Mouse (Mus musculus) left cerebral cortex, postnatal 36 days (tissue): ENCODE measurements around the gene P2rx7. TPM values are rescaled to one million over a fixed set of nuclear protein-coding genes. Genes with fewer than 3 reads are reported as not detected.
A peak's percentile ranks its signal among the peaks of the same experiment; 100 is the strongest.

Experiments used
- DNase-seq, 2 experiments: peaks; one replicate each; pipeline ENCODE4 v3.0.0; 2021 to 2022; ENCODE audit warnings: low spot score in 2 of 2, mixed read lengths in 1 of 2
- intact Hi-C: fragments of 180-260 bp; cut with DNase I; formaldehyde crosslinking; loops from one replicate; pipeline ENCODE4 v1.15.1; 2025
- total RNA-seq, 2 experiments: library from RNA; stranded (reverse); gene quantifications; 2 replicates each; pipeline ENCODE4 v1.2.3; 2021

The P2rx7 gene
- total RNA-seq, 2 experiments from 2014 or later = 8.0 to 8.8 TPM

DNA sequence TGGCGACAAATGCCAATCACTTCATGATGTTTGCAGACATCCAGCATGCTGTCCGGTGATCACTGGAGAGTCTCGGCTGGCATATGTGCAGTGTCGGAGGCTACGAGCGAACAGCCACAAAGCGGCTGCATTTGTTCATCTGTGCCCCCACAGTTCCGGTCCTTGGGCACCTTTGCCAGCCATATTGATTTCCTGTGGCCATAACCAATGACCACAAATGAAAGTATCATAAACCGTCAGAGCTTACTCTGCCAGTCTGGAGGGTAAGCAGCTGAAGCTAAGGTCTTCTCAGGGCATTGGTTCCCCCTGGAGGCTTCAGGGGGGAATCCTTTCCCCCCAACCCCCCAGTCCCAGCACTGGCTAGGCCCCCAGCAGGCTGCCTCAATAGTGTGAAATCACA lies 34.3 kb downstream of the P2rx7 start:
- DNase-seq = no peak

DNA sequence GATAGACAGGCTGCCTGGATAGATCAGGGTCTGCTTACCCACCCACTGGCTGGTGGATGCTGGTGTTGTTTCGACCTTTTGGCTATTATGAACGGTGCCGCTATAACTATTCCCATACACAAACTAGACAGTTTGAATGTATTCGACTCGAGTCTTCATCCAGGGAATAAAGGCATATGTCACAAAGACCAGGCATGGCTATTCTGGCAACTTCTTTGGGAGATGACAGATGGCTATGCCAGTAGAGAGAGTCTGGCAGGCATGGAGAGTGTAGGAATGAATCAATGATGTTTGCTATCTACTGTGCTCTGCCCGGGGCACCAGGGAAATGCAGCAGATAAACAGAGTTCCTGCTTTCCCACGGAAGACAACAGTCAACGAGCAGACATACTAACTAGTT lies 36.2 kb downstream of the P2rx7 start:
- no peak for DNase-seq
- intact Hi-C loops = no loop called here

More for the DNA sequence above, 34.3 kb downstream of the P2rx7 start:
- intact Hi-C loops = no loop called here

DNA sequence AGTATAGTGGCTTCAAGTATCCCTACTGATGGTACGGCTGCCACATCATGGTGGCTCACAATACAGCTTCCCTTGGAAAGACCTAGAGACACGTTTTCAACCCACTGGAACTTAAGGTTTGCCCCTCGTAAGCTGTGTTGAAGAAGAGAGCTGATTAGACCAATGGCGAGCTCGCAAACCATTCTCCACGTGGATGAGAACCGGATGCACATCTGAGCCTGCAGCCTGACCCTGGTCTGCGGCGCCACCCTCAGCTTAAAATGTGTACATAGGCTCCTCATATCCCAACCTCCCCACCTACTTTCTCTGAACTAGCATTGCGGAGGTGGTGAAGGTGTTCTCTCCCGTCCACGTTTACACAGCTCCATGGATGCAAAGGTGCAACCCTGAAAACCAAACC lies 37.6 kb downstream of the P2rx7 start:
- no peak for DNase-seq
- intact Hi-C loops = no loop called here

DNA sequence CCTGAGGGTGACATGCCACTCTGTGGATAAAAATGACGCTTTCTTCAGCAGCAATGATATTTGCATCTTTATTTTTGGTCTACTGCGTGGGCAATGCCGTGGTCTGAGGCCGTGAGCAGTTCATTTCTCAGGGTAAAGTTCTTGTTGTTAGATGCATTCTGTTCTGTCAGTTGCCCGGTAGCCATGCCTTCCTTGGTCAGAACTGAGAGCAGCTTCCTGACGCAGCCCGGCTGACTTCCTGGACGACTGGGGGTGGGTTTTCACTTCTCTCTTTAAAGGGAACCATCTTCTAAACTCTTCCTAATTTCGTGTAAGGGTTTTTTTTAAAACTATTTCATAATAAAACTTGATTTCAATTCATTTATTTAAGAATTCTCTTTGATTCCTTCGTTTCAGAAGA lies 40.2 kb downstream of the P2rx7 start:
- intact Hi-C loops = no loop called here
- DNase-seq = no peak

DNA sequence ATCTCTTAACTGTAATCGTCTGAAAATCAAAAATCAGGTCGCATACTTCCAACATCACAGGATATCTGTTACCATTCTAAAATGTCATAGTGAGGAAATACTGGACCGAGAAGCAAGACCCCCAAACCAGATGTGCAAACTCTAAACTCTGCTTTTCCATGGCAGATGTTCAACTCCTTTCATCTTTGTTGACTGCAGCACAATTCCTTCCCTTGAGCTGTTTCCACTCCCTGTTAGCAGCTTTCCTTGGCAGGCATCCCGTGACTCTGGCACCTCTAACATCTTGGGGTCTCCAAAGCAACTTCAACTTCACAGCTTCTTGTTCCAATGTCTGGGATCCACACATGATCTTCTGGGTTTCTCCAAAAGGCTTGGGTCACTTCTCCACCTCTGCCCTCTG lies 43.7 kb downstream of the P2rx7 start:
- intact Hi-C loops = no loop called here
- no peak for DNase-seq

DNA sequence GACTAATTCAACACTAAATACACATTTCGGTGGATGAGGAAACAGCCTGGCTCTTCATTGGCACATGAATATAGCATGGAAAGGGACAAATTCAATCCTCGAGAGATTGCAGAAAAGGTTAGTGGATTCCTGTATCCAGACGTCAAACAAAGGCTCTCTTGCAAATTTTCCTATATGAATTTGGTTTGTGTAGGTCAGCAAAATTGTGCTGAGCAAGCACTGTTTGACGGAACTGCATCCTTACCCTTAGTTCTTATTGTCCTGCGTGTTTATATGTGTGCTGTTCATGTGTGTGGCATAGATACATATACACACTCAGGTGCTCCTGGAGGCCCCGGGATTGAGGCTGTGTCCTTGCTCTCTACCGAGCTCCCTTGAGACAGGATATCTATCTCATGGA lies 45.4 kb downstream of the P2rx7 start:
- intact Hi-C loops = no loop called here
- no peak for DNase-seq

DNA sequence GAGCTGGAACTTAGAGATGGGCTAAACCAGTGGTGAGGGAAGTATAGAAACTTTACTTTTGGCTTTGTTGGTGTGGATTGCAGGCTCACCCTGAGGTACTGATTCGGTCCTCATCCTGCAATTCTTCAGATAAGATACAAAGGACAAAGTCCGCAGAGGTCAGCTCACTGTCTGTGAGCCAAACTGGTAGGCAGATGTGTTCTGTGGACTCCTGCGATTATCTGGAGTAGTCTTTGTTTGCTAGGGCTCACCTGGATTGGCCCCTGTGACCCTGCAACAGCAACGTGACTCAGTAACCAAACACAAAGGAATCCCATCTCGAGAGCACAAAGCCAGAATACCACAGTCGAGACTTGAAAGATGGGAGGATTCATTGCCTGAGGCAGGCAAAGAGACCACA lies 46.8 kb downstream of the P2rx7 start:
- no peak for DNase-seq
- intact Hi-C loops = no loop called here

DNA sequence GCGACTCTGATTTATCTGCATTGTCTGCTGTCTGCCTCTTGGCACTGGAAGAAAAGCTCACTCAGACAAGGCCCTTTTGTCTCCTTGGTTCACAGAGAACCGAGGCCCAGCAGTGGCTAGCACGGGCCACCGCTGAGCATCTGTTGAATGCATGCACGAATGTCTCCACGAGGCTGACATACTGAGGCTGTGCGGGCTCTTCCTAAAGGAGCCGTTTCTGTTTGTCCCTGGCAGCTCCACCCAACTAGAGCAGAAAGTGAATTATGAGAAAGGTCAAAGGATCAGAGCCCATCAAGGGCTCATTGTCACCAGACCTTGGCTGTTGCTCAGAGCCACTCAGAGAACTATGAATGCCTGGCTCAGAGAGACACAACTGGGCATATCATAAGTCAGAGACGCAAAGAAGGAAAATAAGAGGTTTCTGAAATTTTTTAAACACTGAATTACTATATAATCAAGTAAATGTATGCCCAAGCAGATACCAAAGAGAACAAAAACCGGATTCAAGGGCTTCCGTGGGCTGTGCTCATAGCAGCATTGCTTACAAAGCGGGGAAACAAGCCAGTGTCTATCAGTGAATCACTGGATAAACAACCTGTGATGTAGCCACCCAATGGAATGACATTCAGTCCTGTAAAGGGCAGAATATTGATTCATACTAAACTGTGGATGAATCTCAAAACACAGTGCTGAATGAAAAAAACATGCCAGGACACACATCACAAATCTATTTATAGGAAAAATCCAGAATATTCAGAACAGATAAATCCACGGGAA lies 49.9 kb downstream of the P2rx7 start:
- no peak for DNase-seq
- intact Hi-C loops = no loop called here

DNA sequence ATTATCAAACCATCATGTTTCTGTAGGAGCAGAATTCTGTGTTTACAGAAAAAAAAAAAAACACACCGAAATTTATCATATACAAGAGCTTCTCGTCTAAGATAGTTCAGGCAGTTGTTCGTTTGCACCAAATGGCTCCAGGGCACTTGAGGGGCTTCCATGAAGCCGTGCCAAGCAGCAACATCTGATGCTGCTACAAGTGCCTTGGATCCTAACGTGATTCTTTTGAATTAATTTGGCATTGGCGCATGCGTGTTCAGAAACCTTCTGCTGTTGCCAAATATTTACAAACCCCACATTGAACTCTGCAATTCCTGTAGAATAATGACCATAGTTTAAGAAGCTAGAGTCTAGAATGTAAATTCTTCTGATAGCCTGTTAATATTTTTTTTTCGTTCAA lies 51.8 kb downstream of the P2rx7 start:
- intact Hi-C loops = no loop called here
- DNase-seq = no peak

DNA sequence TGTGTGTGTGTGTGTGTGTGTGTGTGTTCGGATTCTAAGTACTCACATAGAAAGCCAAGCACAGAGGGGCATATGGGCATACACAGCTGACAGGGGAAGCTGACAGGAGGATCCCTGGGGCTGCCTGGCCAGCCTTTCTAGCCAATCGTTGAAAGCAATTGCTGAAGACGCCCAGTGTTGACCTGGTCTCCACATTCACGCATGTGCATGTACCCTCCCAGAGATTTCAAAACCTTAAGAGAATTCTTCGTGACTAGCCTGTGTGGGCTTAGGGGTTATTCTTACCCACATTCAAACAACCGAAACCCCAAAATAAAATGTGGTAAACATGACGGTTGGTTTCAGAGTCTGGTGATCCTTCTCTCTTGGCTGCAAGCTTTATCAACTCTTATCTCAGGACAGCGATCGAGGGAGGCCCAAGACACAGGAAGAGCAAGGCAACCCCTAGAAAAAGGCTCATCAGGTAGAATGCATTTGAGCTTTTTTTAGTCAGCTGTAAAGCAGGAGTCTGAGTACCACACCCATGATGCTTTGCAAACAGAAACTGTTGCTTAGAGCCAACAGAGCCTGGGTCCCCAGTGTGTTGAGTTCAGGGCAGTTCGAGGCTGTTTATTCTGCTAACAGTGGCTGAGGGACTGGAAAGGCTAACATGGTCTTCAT lies 54.5 kb downstream of the P2rx7 start:
- intact Hi-C loops = no loop called here

DNA sequence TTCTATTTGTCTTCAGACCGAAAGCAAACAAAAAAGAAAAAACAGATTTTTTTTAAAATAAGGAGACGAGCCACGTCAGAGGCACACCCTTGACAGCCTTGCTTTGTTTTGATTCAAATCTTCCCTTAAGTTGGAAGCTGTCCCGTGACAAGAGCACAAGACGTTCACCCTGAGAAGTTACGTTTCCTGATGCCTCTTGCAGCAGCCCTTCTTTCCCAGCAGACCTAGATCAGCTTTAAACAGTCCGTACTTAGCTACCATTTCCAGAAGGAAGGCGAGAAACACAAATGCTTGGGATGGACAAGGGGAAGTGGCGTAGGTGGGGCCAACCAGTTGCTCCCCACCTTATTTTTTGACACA lies 55.0 kb downstream of the P2rx7 start:
- DNase-seq = no peak
- intact Hi-C loops = no loop called here

More for the DNA sequence above, 54.5 kb downstream of the P2rx7 start:
- no peak for DNase-seq

DNA sequence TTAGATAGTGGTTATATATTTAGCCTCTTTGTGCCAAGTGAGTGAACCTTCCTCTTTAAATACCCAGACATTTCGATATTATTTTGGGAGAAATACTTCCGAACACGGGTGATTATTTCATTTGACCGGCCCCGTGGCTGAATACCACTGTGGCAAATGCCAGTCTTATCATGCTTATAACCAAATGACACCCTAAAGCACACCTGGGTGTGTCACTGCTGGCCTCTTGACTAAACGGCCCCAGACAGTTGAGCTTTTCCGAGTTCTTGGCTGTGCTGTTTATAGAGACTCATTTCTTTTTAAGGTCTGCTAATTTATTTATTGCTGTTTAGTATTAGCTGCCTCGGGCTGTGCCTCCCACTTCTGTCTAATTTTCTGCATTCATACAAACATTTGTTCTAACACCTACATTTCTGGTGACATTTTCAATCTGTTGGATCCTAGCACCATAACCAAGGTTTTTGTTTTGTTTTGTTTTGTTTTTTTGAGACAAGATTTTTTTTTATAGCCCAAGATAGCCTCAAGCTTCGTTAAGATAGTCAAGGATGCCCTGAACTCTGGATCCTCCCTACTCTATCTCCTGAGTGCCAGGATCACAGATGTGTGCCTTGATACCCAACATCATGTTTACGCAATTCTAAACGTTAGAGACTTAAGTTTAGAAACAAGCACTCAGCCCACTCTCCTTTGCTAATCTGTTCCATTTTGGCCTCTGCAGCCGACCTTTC lies 56.6 kb downstream of the P2rx7 start:
- intact Hi-C loops = no loop called here
- DNase-seq = no peak

DNA sequence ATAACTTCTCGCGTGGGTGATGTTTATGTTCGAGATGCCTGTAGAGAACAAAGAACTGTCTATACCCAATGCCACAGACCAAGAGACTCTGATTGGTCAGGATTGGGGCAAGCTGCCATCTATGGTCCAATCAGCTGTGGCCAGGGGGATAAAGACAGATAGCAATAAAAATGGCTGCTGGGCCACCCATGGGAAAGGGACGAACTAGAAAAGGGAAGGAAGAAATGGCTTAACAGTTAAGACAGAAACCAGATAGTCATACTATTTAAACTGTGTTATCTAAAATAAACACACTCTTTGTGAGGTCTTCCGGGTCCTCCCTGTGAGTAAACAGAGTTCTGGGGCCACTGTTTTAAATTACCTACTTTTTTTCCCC lies 57.1 kb downstream of the P2rx7 start:
- no peak for DNase-seq
- intact Hi-C loops = no loop called here

DNA sequence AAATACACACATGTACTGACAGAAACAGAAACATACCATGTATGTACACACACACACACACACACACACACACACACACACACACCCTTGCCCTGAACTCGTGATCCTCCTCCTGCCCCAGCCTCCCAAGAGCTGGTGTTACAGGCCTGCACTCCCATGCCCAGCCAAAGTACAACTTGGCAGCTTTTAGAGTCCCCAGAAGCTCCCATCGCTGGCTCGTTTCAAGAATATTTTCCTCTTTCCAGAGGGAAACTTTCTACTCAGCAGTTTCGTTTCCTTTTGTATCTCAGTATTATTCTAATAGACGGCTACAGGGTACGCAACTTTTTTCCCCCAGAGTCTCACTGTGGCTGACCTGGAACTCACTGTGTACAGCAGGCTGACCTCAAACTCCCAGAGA lies 58.4 kb downstream of the P2rx7 start:
- intact Hi-C loops = no loop called here

DNA sequence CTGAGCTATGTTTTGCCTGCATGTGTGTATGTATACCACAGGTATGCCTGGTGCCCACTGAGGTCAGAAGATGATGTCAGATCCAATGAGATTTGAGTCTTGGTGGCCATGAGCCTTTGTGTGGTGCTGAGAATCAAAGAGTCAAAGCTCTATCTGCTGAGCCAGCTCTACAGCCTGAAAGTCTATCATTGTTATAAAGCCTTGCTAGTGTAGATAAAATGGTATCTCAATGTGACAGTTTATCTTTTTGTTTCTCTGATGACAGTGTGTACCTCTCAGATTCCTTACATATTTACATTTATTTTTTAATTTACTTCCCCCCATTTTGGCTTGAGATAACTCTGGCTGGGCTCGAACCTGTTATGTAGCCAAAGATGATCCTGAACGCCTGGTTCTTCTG lies 59.9 kb downstream of the P2rx7 start:
- DNase-seq = no peak

More for the DNA sequence above, 58.4 kb downstream of the P2rx7 start:
- DNase-seq = no peak

DNA sequence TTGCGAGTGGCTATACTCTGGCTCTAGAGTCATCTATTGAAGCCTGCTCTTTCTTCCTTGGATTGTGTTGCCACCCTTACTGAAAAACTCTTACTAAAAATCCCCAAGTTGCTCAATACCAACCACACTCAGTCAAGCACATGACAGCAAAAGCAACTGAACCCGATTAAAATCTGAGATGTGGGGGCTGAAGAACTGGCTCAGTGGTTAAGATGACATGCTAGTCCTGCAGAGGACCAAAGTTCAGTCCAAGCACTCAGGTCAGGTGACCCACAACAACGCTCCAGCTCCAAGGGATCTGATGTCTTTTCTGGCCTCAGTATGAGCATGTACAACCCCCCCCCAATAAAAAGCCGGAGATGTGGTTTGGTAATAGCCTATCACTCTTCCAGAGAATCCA lies 60.9 kb downstream of the P2rx7 start:
- intact Hi-C loops = no loop called here
- no peak for DNase-seq

More for the DNA sequence above, 59.9 kb downstream of the P2rx7 start:
- intact Hi-C loops = no loop called here

DNA sequence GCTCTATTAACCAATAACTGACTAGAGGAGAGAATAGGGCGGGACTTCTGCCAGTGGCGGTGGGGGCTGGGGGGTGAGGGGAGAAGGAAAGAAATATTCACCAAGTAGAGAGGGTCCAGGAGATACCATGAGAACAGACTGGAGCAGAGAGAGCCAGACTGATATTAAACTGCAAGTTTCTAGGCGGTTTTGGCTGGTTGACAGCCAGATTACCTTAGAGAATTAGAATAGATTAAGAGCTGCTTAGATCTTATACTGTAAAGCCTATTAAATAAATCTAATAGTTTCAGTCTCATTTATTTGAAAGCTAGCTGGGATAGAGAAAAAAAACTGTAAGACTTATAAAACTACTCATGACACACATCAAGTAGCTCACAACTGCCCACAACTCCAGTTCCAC lies 61.5 kb downstream of the P2rx7 start:
- intact Hi-C loops = loop anchor here (5.0 kb wide), 1 partner anchor 53 kb away; no protein-coding TSS in a partner anchor

DNA sequence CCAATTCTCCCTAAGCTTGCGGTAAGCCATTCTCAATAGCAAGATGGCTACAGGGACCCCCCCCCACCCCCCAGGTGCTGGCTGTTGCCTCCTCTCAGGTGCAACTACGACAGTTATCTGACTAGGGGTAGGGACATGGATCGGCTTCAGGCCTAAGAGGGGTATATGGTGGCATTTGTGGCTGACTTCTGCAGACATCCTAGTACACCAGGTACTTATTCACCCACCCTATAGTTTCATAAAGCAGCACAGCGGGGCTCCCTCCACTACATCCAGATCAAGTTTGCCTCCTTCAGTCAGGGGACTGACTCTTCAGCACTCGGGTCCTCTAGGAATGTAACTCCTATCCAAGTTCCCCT lies 63.2 kb downstream of the P2rx7 start:
- no peak for DNase-seq
- intact Hi-C loops = loop anchor here (5.0 kb wide), 1 partner anchor 55 kb away; no protein-coding TSS in a partner anchor

More for the DNA sequence above, 61.5 kb downstream of the P2rx7 start:
- no peak for DNase-seq

DNA sequence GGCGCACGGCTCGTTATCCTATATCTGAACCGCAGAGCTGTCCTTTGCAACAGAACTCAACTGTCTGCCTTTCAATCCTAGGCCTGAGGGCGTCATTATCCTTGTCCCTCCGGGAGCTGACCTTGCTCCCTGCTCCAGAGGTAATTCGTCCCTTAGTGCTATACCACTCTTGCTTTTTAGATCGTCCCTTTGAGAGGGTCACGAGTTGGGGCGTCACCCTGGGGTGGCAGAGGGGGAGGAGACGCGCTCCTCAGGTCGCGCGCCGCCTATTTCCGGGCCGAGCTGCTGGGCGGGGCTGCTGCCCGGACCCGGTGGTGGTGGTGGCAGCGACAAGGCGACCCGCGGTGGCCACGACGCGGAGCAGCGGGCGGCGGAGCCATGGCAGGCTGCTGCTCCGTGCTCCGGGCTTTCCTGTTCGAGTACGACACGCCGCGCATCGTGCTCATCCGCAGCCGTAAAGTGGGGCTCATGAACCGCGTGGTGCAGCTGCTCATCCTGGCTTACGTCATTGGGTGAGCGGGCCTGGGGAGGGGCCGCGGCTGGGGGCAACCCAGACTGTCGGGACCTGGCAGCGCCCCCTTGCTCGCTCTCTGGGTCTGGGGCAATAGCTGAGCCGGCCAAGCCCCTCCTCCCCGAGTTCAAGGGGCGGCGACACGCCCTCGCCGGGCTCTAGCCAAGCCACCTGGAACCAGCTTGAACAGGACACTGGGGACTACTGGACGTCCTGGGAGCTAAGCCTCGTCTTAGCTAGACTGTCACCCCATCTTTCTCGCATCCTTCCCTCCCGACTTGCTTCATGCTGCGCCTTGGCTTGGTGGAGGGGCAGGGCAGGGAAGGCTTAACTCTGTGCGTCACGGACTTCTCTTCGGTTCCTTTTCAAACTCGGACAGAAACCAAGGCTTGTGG lies 63.8 kb downstream of the P2rx7 start, which contains the start of gene P2rx4:
Gene P2rx4 (plus strand): TSS at position 269 of the 906 bp plus-strand sequence.
- intact Hi-C loops = loop anchor here (5.0 kb wide), 1 partner anchor 55 kb away; no protein-coding TSS in a partner anchor
- DNase-seq = peak; percentile 86 to 87
